Mouse (Mus musculus) G1E (cell line): ENCODE measurements around the gene Nnat. TPM values are rescaled to one million over a fixed set of nuclear protein-coding genes. Genes with fewer than 3 reads are reported as not detected.

Experiments used
- ATAC-seq: 2 replicates; pipeline ENCODE4 v1.8.0; 2016; ENCODE audit warnings: mild to moderate bottlenecking; ENCODE audit not compliant: insufficient number of reproducible peaks, poor library complexity, low FRiP score, severe bottlenecking; ENCODE audit errors: extremely low read depth
- DNase-seq: peaks from one replicate; pipeline ENCODE4 v3.0.0; 2012; ENCODE audit warnings: low spot score
- H3K27me3 ChIP-seq: 2 replicates; pipeline ENCODE4 v1.6.1; 2012; ENCODE audit warnings: mild to moderate bottlenecking, low read length, inconsistent platforms; ENCODE audit not compliant: insufficient read depth
- H3K36me3 ChIP-seq: replicated peaks from 2 replicates; pipeline ENCODE3; 2012; ENCODE audit warnings: mild to moderate bottlenecking, inconsistent platforms
- H3K4me1 ChIP-seq: 2 replicates; pipeline ENCODE4 v1.6.1; 2012; ENCODE audit warnings: low read depth, low read length, inconsistent platforms, mixed read lengths; ENCODE audit not compliant: insufficient read depth
- H3K4me3 ChIP-seq: 2 replicates; pipeline ENCODE4 v1.5.1; 2012; ENCODE audit warnings: low read depth, mild to moderate bottlenecking, inconsistent platforms, low read length, moderate library complexity, mixed read lengths
- H3K9me3 ChIP-seq: replicated peaks from 2 replicates; pipeline ENCODE4 v1.6.1; 2012; ENCODE audit warnings: inconsistent platforms
- GATA2 ChIP-seq: IDR thresholded peaks from 2 replicates; pipeline ENCODE4 v1.6.1; 2012; ENCODE audit warnings: low read depth, low read length, inconsistent platforms, borderline replicate concordance
- POLR2AphosphoS5 ChIP-seq: IDR thresholded peaks from 2 replicates; pipeline ENCODE4 v1.6.1; 2012; ENCODE audit warnings: low read depth, low read length, inconsistent platforms; ENCODE audit not compliant: insufficient replicate concordance
- polyA plus RNA-seq: library from polyadenylated mRNA; stranded (reverse); fragments of >175 nt; gene quantifications from 2 replicates; pipeline ENCODE4 v1.2.3, GENCODE M21; 2012
- total RNA-seq, 2 experiments: library from RNA; stranded (forward) in 1 of 2; stranded (reverse) in 1 of 2; fragments of 200-1000 nt in 1 of 2; fragments of >200 nt in 1 of 2; fragmentation: Nextera tagmentation in 1 of 2; gene quantifications; 2 replicates each; pipeline ENCODE4 v1.2.3; 2014 to 2017

Nnat gene
- total and polyA plus RNA-seq, 3 experiments, result not detected

DNA sequence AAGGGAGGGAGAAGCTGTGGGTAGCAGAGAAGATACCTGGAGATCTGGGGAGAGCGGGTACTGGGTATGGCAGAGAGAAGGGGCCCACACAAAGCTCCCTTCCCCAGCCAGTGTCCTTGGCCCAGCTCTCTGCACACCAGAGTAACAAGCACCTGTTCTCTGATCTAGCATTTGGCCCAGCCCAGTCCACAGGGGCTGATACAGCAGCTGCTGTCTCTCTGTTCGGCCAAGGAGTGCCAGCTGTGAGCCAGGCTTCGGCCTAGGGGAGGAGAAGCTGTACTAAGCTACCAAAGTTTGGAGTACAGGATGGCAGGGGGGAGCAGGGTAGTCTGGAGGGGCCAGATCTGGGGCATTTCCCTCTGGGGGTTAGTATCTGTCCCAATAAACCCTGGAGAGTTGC lies 51.9 kb downstream of the Nnat start:
- DNase-seq (no peak), ATAC-seq (no peak)
- no peak overlapping the region for H3K4me3 ChIP-seq
- H3K4me1 ChIP-seq, result peaks cover 5% of the 10 kb centered on the region
- peaks cover 8% of the 10 kb centered on the region; the same call in 1 of the 2 replicates for H3K27me3 ChIP-seq
- no peak for TF ChIP-seq GATA2
- TF ChIP-seq POLR2AphosphoS5, result no peak
- H3K9me3 ChIP-seq, result no peaks in the 10 kb centered on the region
- no peaks in the 10 kb centered on the region for H3K36me3 ChIP-seq

Other genes starting within 250 kb of the Nnat start
- gene Ghrh, start 212.6 kb upstream of the Nnat start, total RNA-seq (2014; fragmentation: Nextera tagmentation), result not detected in 2 replicates
- gene Ghrh, start 212.6 kb upstream of the Nnat start, total RNA-seq (2017), result 0.76 TPM in 1 of 2 replicates, not detected in the other
- not detected in 2 replicates for gene Ghrh, start 212.6 kb upstream of the Nnat start, polyA plus RNA-seq
- 20.6 and 21.6 TPM in 2 replicates for gene Manbal, start 192.5 kb upstream of the Nnat start, total RNA-seq (2014; fragmentation: Nextera tagmentation)
- 19.2 and 19.6 TPM in 2 replicates for gene Manbal, start 192.5 kb upstream of the Nnat start, total RNA-seq (2017)
- gene Manbal, start 192.5 kb upstream of the Nnat start, polyA plus RNA-seq, result 55.2 and 56.3 TPM in 2 replicates
- gene Src, start 141.6 kb upstream of the Nnat start, total RNA-seq (2014; fragmentation: Nextera tagmentation), result not detected in 2 replicates
- 0.49 and 0.58 TPM in 2 replicates for gene Src, start 141.6 kb upstream of the Nnat start, total RNA-seq (2017)
- gene Src, start 141.6 kb upstream of the Nnat start, polyA plus RNA-seq, result 0.22 and 0.28 TPM in 2 replicates
- gene Blcap, start 11.2 kb downstream of the Nnat start, total RNA-seq (2014; fragmentation: Nextera tagmentation), result 24.1 and 27.2 TPM in 2 replicates
- gene Blcap, start 11.2 kb downstream of the Nnat start, total RNA-seq (2017), result 22.0 and 23.3 TPM in 2 replicates
- gene Blcap, start 11.2 kb downstream of the Nnat start, polyA plus RNA-seq, result 16.7 and 17.3 TPM in 2 replicates
- gene Ctnnbl1, start 177.3 kb downstream of the Nnat start, total RNA-seq (2014; fragmentation: Nextera tagmentation), result 24.5 and 32.4 TPM in 2 replicates
- gene Ctnnbl1, start 177.3 kb downstream of the Nnat start, total RNA-seq (2017), result 52.0 and 53.9 TPM in 2 replicates
- 14.0 and 22.9 TPM in 2 replicates for gene Ctnnbl1, start 177.3 kb downstream of the Nnat start, polyA plus RNA-seq